Mouse (Mus musculus) megakaryocyte, adult 5-6 weeks (primary cell): ENCODE data around the gene Rpl27a. TPM values are rescaled to one million over a fixed set of nuclear protein-coding genes. Genes with fewer than 3 reads are reported as not detected.

ENCODE experiments used
- ATAC-seq: 2 replicates; pipeline ENCODE4 v1.8.0; 2016; ENCODE audit warnings: mild to moderate bottlenecking, inconsistent platforms; ENCODE audit not compliant: poor library complexity, severe bottlenecking
- total RNA-seq, 2 experiments: library from RNA; stranded (forward) in 1 of 2; stranded (reverse) in 1 of 2; fragments of 153-499, 151-499 nt in 1 of 2; fragments of 221-1000, 200-1000 nt in 1 of 2; gene quantifications; 2 replicates each; pipeline versions ENCODE4 v1.2.3 to v1.2.4; 2015 to 2017

Rpl27a gene
- total RNA-seq (2015) (370 and 392 TPM in 2 replicates), total RNA-seq (2017) (556 and 612 TPM in 2 replicates)

DNA sequence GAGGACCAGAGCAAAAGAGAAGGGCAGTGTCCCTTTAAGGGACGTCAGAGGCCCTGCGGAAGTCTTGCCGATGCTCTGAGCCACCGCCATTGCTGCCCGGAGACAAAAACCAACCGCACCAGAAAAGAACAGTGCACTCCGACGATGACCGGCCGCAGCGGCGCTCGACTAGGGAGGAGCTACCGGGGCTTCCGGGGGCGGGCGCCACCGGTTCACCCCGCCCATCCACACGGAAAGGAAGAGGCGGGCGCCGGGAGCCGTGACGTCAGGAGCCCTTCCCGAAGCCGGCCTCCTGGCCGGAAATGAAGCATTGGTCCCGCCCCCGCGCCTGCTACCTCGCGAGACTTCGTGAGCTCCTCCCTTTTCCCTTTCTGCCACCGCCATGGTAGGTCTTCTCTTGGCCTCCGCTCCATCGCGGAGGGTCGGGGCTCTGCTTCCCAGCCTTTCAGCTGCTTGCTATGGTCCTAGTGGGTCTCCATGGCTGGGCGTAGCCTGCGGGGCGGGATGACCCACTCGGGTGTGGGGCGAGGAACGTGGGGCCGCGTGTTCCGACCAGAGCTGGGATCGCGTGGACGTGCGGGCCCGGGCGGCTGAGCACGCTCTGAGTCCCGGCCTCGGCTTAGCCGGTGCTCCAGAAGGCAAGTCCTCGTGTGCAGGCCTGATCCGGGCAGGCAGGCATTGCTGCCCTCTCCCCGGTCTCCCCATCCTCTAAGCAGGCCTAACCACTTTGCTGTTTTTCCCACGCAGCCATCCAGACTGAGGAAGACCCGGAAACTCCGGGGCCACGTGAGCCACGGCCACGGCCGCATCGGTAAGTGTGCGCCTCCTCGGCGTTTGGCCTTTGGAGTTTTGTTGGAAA, at the start of gene Rpl27a:
Gene Rpl27a, plus strand, starts transcription at position 310 of the 859 bp plus-strand sequence.
- peak; percentile 92 for ATAC-seq

DNA sequence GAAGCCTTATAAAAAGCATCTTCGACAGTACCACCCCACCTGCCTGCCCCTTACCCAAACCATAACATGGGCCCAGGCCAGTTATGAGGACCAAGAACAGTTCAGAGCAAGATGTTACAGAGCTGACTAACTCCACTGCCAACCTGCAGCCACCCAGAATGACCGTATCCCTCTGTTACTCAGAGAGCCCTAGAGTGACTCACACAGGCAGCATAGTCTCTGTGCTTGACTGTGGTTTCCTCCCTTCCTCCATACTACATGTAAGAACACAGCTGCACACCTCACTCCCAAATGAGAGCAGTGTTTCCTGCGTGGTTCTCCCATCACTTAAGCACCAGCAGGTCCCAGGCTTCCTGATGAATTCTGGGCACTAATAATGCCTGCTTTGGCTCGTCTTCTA, 48.2 kb upstream of the Rpl27a start:
- ATAC-seq: no peak

DNA sequence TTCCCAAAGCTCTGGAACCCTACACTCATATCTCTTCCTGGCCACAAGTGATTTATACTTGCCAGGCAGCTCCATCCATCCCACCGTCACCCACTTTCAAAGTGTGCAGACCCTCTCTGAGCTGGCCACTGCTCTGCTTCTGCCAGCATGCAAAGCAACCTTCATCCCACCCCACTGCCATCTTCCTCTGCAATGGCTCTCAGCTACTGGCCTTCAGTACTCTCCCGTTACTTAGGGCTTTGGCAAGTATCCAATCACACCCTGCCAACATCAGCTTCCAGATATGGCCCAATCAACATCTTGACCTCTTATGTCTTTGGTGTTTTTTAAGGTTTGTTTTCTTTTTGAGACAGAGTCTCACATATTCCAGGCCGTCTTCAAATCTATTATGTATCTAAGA, 41.0 kb upstream of the Rpl27a start:
- no peak for ATAC-seq

DNA sequence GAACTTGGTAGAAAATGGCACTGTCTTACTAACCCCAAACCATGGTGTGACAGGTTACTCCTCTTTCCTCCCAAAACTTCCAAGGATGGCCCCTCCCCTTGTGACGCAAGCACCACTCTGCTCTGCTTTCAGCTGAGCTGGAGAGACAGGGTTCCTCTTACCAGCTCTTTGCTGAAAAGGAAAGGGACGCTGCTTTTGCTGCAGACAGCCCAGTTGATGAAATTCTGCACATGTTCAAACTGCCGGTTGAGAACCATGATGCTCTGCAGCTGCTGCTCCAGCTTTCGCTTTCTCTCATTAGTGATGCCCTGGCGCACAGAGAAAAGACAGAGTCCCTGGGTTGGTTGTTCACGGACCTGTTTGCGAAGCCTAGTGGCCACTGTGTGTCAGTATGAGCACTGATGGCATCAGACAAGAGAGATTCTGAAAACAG, 38.2 kb upstream of the Rpl27a start:
- ATAC-seq: no peak

DNA sequence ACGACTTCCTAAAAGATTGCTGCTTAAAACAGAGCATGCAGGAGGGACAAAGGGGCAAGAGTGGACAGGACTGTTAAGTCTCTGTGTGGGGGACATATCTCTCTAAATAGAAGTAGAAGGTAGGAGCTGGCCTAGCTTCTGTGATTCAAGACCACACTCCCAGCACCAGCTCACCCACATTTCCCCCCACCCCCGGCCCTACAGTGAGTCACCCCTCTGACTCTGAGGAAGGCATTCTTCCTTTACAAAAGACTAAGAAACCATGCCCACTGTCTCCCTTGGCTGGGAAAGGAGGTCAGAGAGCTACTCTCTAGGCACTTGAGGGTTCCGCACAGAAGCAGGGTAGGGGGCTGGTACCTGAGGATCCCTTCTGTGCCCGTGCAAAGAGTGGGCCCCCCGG, 34.7 kb upstream of the Rpl27a start:
- no peak for ATAC-seq

DNA sequence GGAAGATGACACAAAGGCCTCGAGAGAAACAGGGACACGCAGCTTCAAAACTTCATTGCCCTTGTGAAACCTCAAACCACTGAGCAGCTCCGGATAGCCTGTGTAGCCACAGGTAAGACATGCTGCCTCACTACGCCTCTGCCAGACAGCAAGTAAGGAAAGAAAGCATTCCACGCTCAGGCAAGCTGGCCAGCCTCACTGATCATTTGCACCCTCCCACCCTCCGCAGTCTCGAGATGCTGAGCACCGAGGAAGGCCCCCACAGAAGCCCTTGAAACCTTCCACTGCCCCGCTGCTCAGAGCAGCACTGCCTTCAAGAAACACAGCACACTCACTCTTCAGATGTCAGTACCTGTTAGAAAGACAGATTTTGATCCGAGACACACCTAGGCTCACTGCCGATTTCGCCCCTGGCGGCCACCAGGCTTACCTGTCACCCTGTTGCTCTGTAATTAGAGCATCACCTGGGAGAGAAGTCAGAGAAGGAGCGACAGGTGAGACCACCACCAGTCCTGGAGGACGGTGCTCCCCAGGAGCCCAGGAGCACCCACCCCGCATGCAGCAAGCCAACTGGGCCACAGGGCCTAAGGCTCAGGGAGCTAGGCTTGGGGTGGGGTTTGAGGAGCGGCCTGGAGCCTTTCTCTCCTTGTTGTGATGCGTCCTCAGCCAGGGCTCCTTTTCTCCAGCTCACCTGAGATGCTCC, 26.2 kb upstream of the Rpl27a start:
- no peak for ATAC-seq

DNA sequence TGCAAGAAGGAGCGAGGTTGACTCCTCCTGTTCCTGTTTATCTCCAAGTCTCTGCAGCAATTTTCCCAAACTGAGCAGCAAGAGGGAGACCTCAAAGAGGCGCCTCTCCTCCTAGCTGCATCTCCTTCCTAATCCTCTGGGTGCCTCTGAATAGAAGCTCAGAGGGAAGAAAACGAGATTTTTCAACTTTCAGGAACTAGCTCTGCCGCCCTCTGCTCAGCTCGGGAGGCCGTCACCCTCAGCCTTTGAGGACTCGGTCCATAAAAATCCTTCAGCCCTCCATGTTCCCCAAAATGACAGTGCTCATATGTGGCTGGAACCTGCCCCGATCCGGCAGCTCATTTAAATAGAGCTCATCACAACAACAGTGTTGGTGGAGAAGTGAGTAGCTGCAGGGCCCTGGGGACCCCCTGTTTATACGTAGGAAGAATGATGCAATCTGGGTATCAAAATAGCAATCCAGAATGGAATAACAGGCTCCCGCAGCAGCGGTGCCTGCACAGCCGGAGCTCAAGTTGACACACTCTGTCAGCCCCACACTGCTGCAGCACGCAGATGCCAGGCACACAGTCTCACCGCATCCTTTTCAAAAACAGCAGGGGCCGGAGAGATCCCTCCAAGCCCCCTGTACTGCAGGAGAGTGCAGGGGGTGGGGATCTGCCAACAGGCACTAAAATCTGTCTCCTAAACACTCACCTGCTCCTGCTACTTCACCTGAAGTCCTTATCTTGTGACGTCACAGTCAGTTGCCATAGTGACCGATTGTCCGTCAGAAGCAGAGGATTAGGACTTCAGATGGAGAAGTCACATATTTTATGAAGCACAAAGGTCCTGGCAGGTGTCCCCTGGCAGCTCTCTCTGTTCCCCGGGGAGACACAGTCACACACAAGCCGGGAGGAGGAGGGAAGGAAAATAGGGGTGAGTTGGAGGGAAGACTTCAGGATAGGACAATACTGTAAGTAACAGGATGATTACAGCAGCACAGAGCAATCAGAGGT, 25.3 kb upstream of the Rpl27a start:
- no peak for ATAC-seq

DNA sequence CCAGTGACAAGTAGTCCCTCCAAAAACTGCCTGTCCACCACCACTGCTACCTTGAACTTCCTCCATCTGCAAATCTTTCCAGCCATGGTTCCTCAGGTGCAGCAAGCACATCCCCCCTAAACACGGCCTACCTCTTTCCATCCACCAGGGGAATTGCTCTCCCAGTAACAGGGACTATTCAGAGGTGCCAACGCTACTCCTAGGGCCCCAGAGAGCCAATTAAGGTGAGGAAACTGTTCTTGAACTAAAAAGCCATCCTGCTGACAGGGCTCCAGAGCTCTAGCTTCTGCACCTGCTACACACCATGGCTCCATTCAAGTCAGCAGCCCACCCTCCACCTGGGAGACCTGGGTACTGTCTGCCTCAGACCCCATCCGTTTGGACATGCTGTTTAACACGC, 21.4 kb upstream of the Rpl27a start:
- no peak for ATAC-seq

DNA sequence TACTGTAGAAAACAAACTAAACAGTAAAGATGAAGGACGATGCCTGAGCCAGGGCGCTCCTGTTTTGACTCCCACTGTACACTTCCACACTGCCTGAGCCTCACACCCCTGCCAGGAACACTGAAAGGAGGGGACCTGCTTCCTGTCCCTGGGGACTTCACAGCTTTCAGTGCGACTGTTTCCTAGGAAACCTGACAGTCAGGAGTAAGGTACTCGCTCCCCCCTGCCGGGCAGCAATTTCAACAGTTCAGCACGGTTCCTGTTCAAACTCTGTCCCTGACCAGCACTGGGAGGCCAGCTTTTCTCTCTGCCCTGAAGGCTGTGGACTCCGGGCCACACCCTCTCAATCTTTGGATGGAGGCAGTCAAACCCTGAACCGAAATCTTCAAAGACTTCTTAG, 11.8 kb upstream of the Rpl27a start:
- ATAC-seq: no peak

DNA sequence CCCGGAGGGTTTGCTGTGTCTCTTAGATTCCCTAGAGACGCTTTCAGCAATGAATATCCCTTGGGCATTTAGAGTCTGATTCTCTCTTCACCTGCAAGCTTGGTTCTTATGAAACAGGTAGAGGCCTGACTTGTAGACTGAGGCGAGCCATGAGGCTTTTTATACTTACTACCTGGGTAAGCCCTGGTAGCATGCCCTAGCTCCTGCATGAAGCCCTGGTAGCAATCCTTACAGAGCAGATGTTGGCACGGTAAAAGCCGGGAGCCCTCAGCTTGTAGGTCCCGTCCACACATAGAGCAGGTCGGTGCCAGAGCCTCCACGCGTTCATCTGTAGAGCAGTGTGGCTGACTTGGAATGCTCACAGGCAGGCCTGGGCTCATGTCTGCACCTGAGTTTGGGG, 11.4 kb upstream of the Rpl27a start:
- no peak for ATAC-seq

DNA sequence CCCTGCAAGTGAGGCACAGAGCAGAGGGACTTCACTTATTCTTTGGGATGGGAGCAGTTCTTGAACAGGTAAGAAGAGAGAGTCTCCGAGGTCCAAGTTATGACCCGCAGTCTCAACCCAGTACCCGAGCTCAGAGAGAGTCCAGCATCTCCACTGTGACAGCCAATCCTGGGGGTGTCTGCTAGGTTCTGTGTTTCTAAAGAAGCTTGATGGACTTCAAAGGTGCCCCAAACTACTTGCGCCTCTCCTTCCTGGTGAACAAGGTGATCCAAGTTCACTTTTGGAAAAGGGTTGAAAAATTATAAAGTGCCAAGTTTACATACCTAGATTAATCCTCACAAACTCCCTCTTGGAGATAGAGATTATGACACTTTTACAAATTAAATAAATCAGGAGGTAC, 10.9 kb upstream of the Rpl27a start, which contains the start of gene Trim66:
Gene Trim66, minus strand, starts transcription at position 101 of the 400 bp plus-strand sequence.
- no peak for ATAC-seq

DNA sequence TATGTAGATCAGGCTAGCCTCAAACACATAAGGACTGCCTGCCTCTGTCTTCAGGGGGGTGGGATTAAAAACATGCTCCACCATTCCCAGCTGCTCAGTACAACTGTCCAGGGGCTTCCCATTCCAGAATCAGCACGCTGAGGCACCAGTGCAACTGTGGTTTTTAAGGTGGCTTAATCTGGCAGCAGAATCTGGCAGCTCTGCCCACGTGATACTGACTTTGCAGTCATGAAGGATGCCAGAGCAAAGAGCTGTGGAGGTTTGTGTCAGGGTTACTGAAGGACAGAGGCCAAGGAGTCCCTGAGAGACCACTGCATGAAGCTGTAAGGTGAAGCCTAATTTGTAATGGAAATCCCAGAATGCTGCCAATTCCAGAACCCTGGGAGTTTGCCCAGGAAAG, 8.1 kb upstream of the Rpl27a start:
- ATAC-seq: no peak

DNA sequence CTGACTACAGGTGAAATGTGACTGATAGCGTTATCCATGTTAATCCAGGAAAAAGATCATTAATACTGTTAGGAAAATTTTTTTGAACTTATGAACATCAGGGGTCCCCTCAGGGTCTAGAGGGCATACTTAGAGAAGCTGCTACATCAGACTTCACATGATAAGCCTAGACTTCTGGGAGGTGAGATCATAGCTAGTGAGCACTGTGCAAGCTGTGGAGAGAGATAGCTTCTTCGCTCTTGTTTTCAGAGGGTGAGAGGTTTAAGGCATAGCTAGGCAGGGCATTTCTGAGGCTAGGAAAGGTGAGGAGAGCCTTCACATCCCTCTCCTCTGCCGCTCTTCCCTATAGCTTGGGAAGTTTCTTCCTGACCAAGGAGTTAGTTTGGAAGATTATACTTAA, 7.1 kb upstream of the Rpl27a start:
- no peak for ATAC-seq

DNA sequence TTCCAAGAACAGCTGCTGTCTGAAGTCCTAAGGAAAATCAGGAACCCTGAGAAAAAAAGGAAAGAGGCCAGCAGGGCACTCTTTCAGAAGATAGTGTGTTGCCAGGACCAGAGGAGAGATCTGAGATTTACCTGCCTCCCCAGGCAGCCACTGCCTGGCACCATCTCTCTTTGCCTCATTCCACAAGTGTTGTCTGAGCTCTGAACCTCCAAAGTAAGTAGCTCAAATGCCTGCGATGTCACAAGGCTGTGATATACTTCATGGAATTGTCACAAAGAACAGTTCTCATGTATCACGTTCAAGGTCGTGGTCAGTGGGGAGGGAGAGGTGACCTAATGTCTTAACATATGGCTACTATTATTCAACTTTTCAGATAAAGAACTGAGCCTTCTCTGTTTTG, 2.4 kb upstream of the Rpl27a start:
- no peak for ATAC-seq

DNA sequence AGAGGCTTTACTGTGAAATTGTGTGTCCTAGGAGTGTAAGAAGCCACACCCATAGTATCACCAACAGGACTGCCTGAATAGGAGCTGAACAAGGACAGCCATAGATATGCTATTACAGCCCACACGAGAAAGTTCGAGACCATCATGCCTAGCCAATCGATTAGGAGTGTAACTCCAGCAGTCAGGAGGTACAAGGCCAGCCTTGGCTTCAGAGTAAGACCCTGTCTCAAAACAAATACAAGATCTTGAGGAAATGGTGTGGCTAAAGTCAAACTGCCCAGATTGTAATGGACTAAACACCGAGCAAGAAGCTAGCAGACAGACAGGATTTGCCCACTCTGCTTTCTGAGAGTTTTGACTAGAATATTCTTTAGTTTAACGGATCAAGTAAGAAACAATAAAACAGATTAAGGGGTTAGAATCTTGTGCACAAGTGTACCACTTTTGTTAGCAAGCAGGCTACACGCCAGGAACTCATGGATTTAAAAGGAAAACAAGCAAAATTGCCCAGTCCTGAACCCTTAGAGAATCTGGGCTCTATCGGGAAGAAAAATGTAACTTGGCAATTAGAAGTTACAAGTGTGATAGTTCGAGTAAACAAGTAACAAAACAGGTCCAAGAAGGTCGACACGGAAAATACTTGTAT, 788 bp upstream of the Rpl27a start:
- no peak for ATAC-seq

DNA sequence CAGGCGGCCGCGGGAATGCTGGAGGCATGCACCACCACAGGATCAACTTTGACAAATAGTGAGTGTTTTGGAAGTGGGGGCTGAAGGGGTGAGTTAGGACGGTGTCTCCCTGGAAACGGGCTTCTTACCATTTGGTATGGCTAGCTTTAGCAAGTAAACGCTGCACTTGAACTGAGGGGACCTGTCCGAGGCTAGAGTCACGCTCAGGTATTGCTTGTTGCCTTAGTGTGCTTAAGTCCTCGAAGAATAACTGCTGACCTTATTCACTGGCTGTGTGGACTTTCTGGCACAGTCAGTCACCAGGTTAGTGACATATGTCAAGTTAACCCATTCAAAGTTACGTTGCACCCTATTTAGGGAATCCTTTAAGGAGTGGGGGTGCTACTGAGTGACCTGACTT, 989 bp downstream of the Rpl27a start:
- ATAC-seq: no peak

DNA sequence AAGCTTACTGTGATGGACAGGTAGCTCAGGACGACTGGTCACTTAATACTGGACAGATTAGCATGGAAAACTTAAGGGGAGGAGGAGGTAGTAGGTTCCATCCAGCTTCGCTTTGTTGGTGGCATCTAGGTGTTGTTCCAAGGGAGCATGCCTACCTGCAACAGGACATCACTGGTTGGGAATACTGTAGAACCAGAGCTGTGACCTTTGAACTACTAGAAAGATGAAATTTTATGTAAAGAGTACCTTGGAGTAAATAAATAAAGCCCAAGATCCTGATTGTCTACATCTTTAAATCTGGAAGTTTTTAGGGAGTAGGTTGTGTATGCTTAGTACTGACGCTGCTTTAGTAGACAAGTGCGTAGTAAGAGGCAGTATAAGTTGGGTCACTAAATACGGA, 3.1 kb downstream of the Rpl27a start:
- no peak for ATAC-seq

DNA sequence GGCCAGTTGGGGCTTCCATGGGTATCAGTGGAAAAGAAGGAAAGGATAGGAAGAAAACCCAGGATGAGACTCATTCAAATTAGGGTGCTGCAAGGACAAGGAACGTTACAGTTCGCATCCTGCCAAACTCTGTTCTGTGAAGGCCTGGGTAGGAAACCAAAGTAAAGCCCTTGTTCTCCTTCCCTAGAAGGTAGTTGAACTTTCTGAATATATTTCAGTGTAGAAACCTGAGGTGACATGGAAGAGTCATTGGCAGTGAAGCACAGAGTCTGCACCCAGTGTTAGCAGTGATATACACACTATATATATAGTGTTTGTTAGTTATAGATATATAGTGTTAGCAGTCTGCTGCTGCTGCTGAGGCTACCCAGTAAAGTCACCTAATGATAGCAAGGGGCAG, 4.4 kb downstream of the Rpl27a start:
- no peak for ATAC-seq

DNA sequence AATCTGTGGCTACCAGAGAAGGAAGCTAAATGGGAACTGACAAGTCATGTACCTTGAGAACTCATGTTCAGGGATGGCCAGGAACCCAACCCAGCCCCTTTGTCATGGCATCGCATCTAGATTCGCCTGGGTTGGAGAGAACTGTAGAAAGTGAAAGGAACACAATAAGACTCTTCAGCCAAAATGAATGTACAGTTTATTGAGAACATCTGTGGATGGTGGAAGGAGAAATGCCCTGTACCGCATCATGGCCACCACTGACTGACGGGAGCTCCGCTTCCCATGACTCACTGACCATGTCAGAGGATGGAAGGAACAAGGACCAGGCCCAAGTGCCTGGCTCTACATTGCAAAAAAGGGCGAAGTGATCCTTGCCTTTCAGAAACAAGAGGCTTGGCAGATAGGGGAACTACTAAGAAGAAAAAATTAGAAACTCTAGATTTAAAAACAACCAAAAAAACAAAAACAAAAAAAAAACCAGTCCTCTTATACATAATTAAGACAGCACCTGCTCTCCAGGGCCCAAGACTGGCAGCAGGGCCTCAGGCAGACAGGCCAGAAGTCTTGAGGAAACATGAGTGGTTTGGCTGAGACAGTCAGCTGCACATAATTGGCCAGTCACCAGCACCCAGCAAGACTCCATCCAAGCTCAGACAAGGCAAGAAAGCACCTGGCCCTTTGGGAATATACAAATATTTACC, 4.9 kb downstream of the Rpl27a start:
- ATAC-seq: no peak

DNA sequence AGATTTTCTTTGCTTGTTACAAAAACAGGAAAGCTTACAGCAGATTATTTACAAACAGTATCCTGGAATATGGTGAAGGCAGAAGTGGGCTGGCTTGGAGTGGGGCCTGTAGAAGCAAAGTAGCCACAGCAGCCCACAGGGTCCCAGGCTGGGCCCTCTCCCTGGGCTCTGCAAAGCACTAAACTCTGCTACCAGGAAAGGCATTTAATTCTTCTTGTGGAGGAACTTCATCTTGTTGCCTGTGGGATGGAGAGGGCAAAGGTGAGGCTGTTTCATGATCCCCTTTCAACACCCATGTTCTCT, 5.4 kb downstream of the Rpl27a start:
- no peak for ATAC-seq
